Mouse (Mus musculus) kidney, postnatal 4 days (tissue): Measurements from ENCODE around the gene Olfr131.
"Not testable (repeated sequence)": the region's sequence is repeated elsewhere in the genome, so short reads cannot be mapped to it uniquely, and the experiment has no call there.

Experiments used
- DNase-seq, 2 experiments: peaks; one replicate each; pipeline ENCODE4 v3.0.0; 2021; ENCODE audit warnings: mixed read lengths in 2 of 2

Gene Olfr131

GRCm38 (mm10) chr17:38088593-38088992 is at the start of gene Olfr131:
TSS of gene Olfr131 (minus strand) at chr17:38088693.
- DNase-seq, result no peak

- no peak for DNase-seq
Measured at GRCm38 (mm10) chr17:38134426-38134825, 45.9 kb upstream of the Olfr131 start, which contains the start of gene Olfr132. TSS of gene Olfr132 (minus strand) at chr17:38134526.

GRCm38 (mm10) chr17:38125371-38125770 is 36.9 kb upstream of the Olfr131 start:
- not testable (repeated sequence) for DNase-seq

- not testable (repeated sequence) for DNase-seq
Measured at GRCm38 (mm10) chr17:38124199-38124598, 35.7 kb upstream of the Olfr131 start.

- DNase-seq, result no peak
Measured at GRCm38 (mm10) chr17:38082364-38082763, 6.1 kb downstream of the Olfr131 start.

- DNase-seq, result no peak
Measured at GRCm38 (mm10) chr17:38063621-38064020, 24.9 kb downstream of the Olfr131 start, which contains the start of gene Olfr130. TSS of gene Olfr130 (plus strand) at chr17:38063921.

GRCm38 (mm10) chr17:38059979-38060378 is 28.5 kb downstream of the Olfr131 start, which contains the start of gene Olfr129:
TSS of gene Olfr129 (minus strand) at chr17:38060079.
- no peak for DNase-seq
